Mouse (Mus musculus) ES-Bruce4 (cell line): ENCODE data around the gene Cd163l1. TPM values are rescaled to one million over a fixed set of nuclear protein-coding genes. Genes with fewer than 3 reads are reported as not detected.

Source experiments
- H3K27ac ChIP-seq: 2 replicates; pipeline ENCODE4 v1.5.1; 2012; ENCODE audit warnings: low read length, inconsistent platforms; ENCODE audit not compliant: insufficient read depth
- H3K27me3 ChIP-seq: 2 replicates; pipeline ENCODE4 v1.6.1; 2012; ENCODE audit warnings: mild to moderate bottlenecking, low read length, inconsistent platforms; ENCODE audit not compliant: control insufficient read depth, poor library complexity, insufficient read depth, severe bottlenecking
- H3K36me3 ChIP-seq: 2 replicates; pipeline ENCODE4 v1.6.1; 2012; ENCODE audit warnings: inconsistent platforms, mild to moderate bottlenecking, low read length, moderate library complexity; ENCODE audit not compliant: control insufficient read depth, poor library complexity, insufficient read depth, severe bottlenecking
- H3K4me1 ChIP-seq: one replicate; pipeline ENCODE4 v1.8.1; 2011; ENCODE audit warnings: low read length; ENCODE audit not compliant: control insufficient read depth, insufficient read depth
- H3K4me3 ChIP-seq: 2 replicates; pipeline ENCODE4 v1.5.1; 2011; ENCODE audit warnings: low read depth, mild to moderate bottlenecking, low read length
- H3K9ac ChIP-seq: 2 replicates; pipeline ENCODE4 v1.6.1; 2012; ENCODE audit warnings: low read depth, mild to moderate bottlenecking, inconsistent platforms; ENCODE audit not compliant: poor library complexity, severe bottlenecking
- H3K9me3 ChIP-seq: replicated peaks from 2 replicates; pipeline ENCODE4 v1.6.1; 2012; ENCODE audit warnings: mild to moderate bottlenecking, low read length, inconsistent platforms; ENCODE audit not compliant: control insufficient read depth, poor library complexity, insufficient read depth, severe bottlenecking
- CTCF ChIP-seq: IDR thresholded peaks from one replicate; pipeline ENCODE4 v1.8.1; 2011; ENCODE audit warnings: low read depth, low read length
- EP300 ChIP-seq: IDR thresholded peaks from 2 replicates; pipeline ENCODE4 v1.6.1; 2011; ENCODE audit warnings: low read depth, low read length; ENCODE audit not compliant: insufficient read depth
- POLR2A ChIP-seq: IDR thresholded peaks from one replicate; pipeline ENCODE4 v1.8.1; 2011; ENCODE audit warnings: low read length; ENCODE audit not compliant: insufficient read depth
- polyA plus RNA-seq: library from polyadenylated mRNA; stranded (reverse); fragments of >200 nt; gene quantifications from 2 replicates; pipeline ENCODE4 v1.2.4, GENCODE M21; 2011; ENCODE audit warnings: low read depth; ENCODE audit not compliant: missing spikeins, insufficient read depth, insufficient read length

The Cd163l1 gene
- not detected in 2 replicates for polyA plus RNA-seq

DNA sequence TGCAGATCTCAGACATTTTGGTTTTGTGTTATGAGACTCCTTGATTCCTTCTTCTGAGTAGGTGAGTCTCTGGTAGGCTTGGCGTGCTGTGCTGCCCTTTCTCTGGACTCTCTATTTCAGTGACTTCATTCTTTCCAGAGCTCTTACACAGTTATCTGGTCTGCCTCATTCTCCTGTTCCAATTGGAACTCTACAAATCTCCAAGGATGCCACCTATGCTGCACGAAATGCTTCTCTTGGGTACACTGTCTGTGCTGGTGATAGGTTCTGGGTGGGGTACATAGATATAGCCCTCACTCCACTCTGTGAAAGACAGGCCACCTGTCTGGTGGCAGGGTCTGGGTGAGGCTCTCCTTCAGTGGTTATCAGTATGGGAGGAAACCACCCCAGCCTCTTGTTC lies at the start of gene Cd163l1:
Cd163l1 (plus strand) TSS at position 301 of the 400 bp plus-strand sequence.
- Histone ChIP-seq H3K27me3 (no peaks in the 10 kb centered on the region; the same call in 1 of the 2 replicates), H3K27ac (no peak within 1 kb of the TSS), H3K4me3 (no peak within 1 kb of the TSS), H3K9me3 (no peaks in the 10 kb centered on the region), H3K9ac (no peak within 1 kb of the TSS), H3K36me3 (no peaks in the 10 kb centered on the region), H3K4me1 (no peaks in the 10 kb centered on the region)
- no peak for TF ChIP-seq CTCF

DNA sequence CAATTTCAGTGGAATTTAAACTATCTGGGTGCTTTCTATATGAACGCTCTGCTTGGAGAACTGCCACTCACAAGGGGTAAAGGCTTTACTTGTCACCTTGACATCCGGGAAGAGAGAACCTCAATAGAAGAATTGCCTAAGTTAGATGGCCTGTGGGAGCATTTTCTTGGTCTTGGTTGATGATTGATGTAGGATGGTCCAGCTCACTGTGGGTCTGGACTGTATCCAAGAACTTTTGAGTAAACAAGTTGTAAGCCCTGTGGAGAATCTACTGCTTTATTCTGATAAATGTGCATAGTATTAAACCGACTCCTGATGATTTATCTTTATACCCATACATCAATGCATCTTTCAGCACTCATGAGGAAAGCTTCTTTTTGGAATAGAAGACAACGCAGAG lies 48.7 kb upstream of the Cd163l1 start:
- H3K4me3 ChIP-seq, result no peak overlapping the region
- no peak overlapping the region for H3K9ac ChIP-seq
- H3K27ac ChIP-seq, result no peak overlapping the region
- H3K9me3 ChIP-seq, result no peaks in the 10 kb centered on the region
- H3K27me3 ChIP-seq, result no peaks in the 10 kb centered on the region
- TF ChIP-seq POLR2A (no peak), EP300 (no peak), CTCF (no peak)
- H3K36me3 ChIP-seq, result no peaks in the 10 kb centered on the region
- H3K4me1 ChIP-seq, result no peaks in the 10 kb centered on the region

DNA sequence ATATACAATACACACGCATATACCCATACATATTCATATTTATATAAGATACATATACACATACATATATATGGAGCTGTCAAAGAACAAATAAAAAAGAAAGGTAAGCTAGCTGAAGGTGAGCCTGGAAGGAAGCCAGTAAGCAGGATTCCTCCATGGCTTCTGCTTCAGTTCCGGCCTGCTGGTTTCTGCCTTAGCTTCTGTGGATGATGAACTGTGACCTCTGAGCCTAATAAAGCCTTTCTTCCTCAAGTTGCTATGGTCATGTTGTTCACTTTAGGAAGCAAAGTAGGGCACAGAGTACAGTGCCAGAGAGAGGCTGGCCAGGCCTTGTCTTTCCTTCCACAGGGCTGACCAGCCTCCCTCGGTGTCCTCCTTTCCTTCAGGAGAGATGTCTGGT lies 47.2 kb upstream of the Cd163l1 start:
- H3K27ac ChIP-seq, result no peak overlapping the region
- H3K27me3 ChIP-seq, result no peaks in the 10 kb centered on the region
- no peak for TF ChIP-seq POLR2A
- no peak for TF ChIP-seq EP300
- no peak for TF ChIP-seq CTCF

DNA sequence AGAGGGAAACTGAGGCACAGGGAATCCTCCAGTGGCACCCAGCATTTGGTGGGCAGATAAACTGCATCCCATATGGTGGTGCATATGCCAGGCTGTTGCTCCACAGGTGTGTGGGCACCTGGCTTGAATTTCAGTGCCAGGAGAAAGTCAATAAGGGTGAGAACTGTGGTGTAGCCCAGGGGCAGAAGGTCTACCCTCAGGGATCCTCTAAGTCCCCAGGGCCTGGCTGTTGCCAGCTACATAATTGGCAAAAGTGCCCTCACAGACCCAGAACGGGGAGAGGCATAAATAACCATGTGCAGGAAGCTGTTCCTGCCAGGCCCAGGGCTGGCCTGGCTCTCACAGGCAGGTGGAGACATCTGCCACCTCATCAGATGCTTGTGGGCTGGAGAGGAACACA lies 45.1 kb upstream of the Cd163l1 start, which contains the start of gene Olfr523:
Olfr523 (plus strand) TSS at position 282 of the 400 bp plus-strand sequence.
- no peaks in the 10 kb centered on the region for H3K9me3 ChIP-seq
- no peak for TF ChIP-seq EP300
- no peak for TF ChIP-seq CTCF
- no peak for TF ChIP-seq POLR2A

More for the DNA sequence above, 47.2 kb upstream of the Cd163l1 start:
- Histone ChIP-seq H3K36me3 (no peaks in the 10 kb centered on the region), H3K4me3 (no peak overlapping the region), H3K4me1 (no peaks in the 10 kb centered on the region), H3K9me3 (no peaks in the 10 kb centered on the region), H3K9ac (no peak overlapping the region)

DNA sequence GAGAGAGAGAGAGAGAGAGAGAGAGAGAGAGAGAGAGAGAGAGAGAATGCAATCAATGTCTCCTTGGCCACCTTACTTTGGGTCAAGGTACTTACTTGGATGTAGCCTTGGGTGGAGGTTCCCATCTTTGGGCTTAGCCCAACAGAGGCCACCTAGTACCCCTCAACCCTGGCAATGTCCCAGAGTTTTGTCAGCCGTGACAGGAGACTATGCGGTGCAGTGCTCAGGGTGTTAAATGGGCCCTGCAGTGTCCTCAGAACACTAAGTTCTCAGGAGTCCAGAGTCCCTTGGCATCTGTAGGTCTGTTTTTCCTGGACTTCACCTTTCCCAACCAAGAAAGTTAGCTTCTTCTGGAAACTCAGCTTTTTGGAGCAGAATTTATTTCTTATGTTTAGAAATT lies 38.9 kb upstream of the Cd163l1 start:
- Histone ChIP-seq H3K36me3 (no peaks in the 10 kb centered on the region), H3K4me1 (no peaks in the 10 kb centered on the region), H3K27ac (no peak overlapping the region), H3K9ac (no peak overlapping the region), H3K9me3 (no peaks in the 10 kb centered on the region), H3K4me3 (no peak overlapping the region), H3K27me3 (no peaks in the 10 kb centered on the region)
- TF ChIP-seq POLR2A (no peak), CTCF (no peak), EP300 (no peak)

More for the DNA sequence above, 45.1 kb upstream of the Cd163l1 start, which contains the start of gene Olfr523:
- H3K27ac ChIP-seq, result no peak within 1 kb of the TSS
- H3K27me3 ChIP-seq, result no peaks in the 10 kb centered on the region
- no peaks in the 10 kb centered on the region for H3K4me1 ChIP-seq
- H3K9ac ChIP-seq, result no peak within 1 kb of the TSS
- H3K4me3 ChIP-seq, result no peak within 1 kb of the TSS
- no peaks in the 10 kb centered on the region for H3K36me3 ChIP-seq

DNA sequence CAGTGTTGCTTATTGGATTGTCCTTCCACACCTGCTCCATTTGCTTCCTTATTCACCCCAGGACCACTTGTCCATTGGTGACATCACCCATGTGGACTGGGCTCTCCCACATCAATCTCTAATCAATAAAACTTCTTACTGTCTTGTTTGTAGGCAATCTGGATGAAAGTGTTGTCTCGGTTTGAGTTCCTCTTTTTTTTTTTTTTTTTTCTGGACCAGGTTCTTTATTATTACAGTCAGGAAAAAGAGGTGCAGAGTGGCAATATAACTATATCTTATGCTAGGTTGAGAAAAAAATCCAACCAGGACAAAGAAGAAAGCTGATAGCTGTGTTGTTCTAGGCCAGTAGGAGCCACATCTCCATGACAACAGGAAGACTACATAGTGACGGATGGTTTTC lies 37.4 kb upstream of the Cd163l1 start:
- H3K27ac ChIP-seq, result no peak overlapping the region
- no peaks in the 10 kb centered on the region for H3K27me3 ChIP-seq
- H3K9me3 ChIP-seq, result no peaks in the 10 kb centered on the region
- H3K36me3 ChIP-seq, result no peaks in the 10 kb centered on the region
- no peak overlapping the region for H3K9ac ChIP-seq
- H3K4me1 ChIP-seq, result no peaks in the 10 kb centered on the region
- TF ChIP-seq POLR2A, result no peak
- TF ChIP-seq CTCF, result no peak
- no peak for TF ChIP-seq EP300
- H3K4me3 ChIP-seq, result no peak overlapping the region
